Mouse (Mus musculus) kidney, postnatal 0 days (tissue): Measurements from ENCODE around the gene Cnnm3. TPM values are rescaled to one million over a fixed set of nuclear protein-coding genes. Genes with fewer than 3 reads are reported as not detected.
A peak's percentile ranks its signal among the peaks of the same experiment; 100 is the strongest.
"Not testable (repeated sequence)": the region's sequence is repeated elsewhere in the genome, so short reads cannot be mapped to it uniquely, and the experiment has no call there.

ENCODE experiments used
- ATAC-seq: fragments of 200-750 bp; cut with Nextera tagmentation; replicated peaks from 2 replicates; pipeline ENCODE4 v1.8.0; 2017; ENCODE audit warnings: low read depth, moderate number of reproducible peaks, moderate TSS enrichment, moderate library complexity; ENCODE audit not compliant: low FRiP score
- DNase-seq: peaks from one replicate; pipeline ENCODE4 v3.0.0-alpha.2; 2016; ENCODE audit warnings: low spot score
- H3K27ac ChIP-seq: fragments of 300-500 bp; sonication (generic); 2 replicates; pipeline ENCODE4 v1.5.1; 2014; ENCODE audit warnings: mild to moderate bottlenecking
- H3K27me3 ChIP-seq: fragments of 300-500 bp; sonication (generic); 2 replicates; pipeline ENCODE4 v1.6.1; 2014; ENCODE audit warnings: low read length, mixed read lengths; ENCODE audit not compliant: insufficient read depth
- H3K36me3 ChIP-seq: fragments of 300-500 bp; sonication (generic); 2 replicates; pipeline ENCODE4 v1.6.1; 2014; ENCODE audit warnings: low read length, mixed read lengths; ENCODE audit not compliant: insufficient read depth
- H3K4me1 ChIP-seq: fragments of 300-500 bp; sonication (generic); replicated peaks from 2 replicates; pipeline ENCODE4 v1.6.1; 2014; ENCODE audit warnings: antibody characterized with exemption, low read length, mixed read lengths; ENCODE audit not compliant: insufficient read depth
- H3K4me2 ChIP-seq: fragments of 300-500 bp; sonication (generic); 2 replicates; pipeline ENCODE4 v1.6.1; 2014; ENCODE audit warnings: mild to moderate bottlenecking, low read length, moderate library complexity, mixed read lengths
- H3K4me3 ChIP-seq: fragments of 300-500 bp; sonication (generic); replicated peaks from 2 replicates; pipeline ENCODE4 v1.5.1; 2014; ENCODE audit warnings: low read depth, low read length
- H3K9ac ChIP-seq: fragments of 300-500 bp; sonication (generic); 2 replicates; pipeline ENCODE4 v1.6.1; 2014; ENCODE audit warnings: low read depth, low read length
- H3K9me3 ChIP-seq: fragments of 300-500 bp; sonication (generic); replicated peaks from 2 replicates; pipeline ENCODE4 v1.6.1; 2016; ENCODE audit warnings: low read length, inconsistent platforms, mixed read lengths
- CTCF ChIP-seq: IDR thresholded peaks from 2 replicates; pipeline ENCODE4 v1.5.1; 2016; ENCODE audit warnings: antibody characterized with exemption, low read depth, mild to moderate bottlenecking, moderate library complexity
- WGBS: fragments of 180-500 bp; shearing (Covaris S2); extraction: QIAGEN DNeasy Blood & Tissue Kit; methylation state at CpG from one replicate; pipeline ENCODE4 v1.1.7; 2014; 5-methylcytosine and 5-hydroxymethylcytosine counted together
- polyA plus RNA-seq: library from polyadenylated mRNA; unstranded; fragments of >200 nt; fragmentation: Nextera tagmentation; extraction: Ambion mirVana; gene quantifications from 2 replicates; pipeline ENCODE4 v1.2.1, GENCODE M21; 2015

The Cnnm3 gene
- polyA plus RNA-seq, 1 experiment from 2014 or later: 3.4 TPM

GRCm38 (mm10) chr1:36533546-36533945 is 21.9 kb downstream of the Cnnm3 start:
- ATAC-seq (no peak), DNase-seq (no peak)
- no peaks in the 10 kb centered on the region for H3K27me3 ChIP-seq
- TF ChIP-seq CTCF: no peak
- H3K4me2 ChIP-seq: no peak overlapping the region
- H3K4me3 ChIP-seq: no peak overlapping the region
- H3K9me3 ChIP-seq: no peaks in the 10 kb centered on the region
- H3K36me3 ChIP-seq: peaks cover 13% of the 10 kb centered on the region; the same call in 1 of the 2 replicates
- H3K4me1 ChIP-seq: no peaks in the 10 kb centered on the region
- 84% methylated on average over 6 of the region's 6 CpGs for WGBS
- H3K9ac ChIP-seq: no peak overlapping the region
- H3K27ac ChIP-seq: no peak overlapping the region

DNA sequence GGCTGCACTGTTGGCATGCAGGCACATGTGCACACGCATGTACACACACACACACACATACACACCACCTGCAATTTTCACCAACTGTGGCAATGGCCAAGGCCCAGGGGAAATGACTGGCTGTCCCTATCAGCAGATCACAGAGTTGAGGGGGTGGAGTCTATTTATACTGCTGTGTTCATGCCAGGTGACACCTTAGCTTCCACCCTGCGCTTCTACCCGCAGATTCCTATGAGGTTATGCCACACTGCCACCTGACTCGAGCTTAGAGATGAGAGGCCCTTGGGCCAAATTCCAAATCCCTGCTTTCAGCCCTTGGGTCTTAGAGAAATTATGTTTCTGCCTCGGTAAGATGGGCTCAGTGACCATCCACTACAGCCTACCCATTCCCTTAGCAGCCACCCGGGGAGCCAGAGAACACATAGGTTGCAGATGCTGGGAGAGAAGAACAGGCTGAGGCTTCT is 23.0 kb downstream of the Cnnm3 start:
- no peaks in the 10 kb centered on the region for H3K4me1 ChIP-seq
- WGBS: 64% methylated on average over 6 of the region's 6 CpGs
- H3K9me3 ChIP-seq: no peaks in the 10 kb centered on the region
- no peak overlapping the region for H3K4me3 ChIP-seq
- no peaks in the 10 kb centered on the region for H3K27me3 ChIP-seq
- no peak overlapping the region for H3K4me2 ChIP-seq
- ATAC-seq: peak; percentile 45
- no peak overlapping the region for H3K9ac ChIP-seq
- peak overlapping the region; percentile 13; the same call in 1 of the 2 replicates for H3K27ac ChIP-seq
- TF ChIP-seq CTCF: peak; percentile 42; the same call in 1 of the 2 replicates
- peaks cover 20% of the 10 kb centered on the region for H3K36me3 ChIP-seq
- DNase-seq: no peak

DNA sequence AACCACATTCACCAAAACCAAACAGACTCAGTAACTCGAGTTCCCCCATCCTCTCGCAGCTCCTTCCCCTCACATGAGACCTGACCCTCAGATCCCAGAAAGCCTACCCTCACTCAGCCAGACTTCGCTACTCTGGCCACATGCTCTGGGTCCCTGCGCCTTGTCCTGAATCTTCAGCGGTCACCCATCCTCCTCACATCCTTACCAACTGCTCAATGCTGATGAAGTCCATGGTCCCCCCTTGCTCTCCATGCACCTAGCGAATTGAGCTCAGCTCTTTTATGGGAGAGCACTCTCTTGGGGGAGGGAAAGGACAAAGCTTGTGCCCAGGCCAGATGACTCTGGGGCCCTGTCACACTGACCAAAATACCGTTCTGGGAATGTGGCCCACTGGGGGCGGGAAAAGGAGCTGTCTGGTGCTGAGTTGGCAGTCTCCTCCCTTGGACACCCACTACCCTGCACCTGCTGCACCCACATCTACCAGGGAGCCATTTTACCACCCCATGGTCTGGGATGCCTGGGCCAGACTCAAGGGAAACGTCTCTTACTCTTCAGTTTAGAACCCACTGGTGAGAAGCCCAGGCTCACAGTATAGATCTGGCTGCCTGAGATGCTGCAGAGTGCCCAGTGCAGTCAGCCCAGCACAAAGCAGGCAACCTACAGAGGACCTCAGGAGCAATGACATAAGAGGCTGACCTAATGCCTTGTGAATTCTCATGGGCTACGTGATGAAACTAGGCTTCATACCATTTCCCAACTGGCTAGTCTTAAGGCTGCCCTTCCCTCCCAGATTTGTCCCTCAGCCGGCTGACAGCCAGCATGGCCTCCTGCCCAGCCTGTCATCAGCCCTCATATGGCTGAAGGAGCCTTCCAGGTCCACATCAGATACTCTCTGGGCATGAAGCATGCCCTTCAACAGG is 24.1 kb downstream of the Cnnm3 start:
- no peak for TF ChIP-seq CTCF
- Histone ChIP-seq H3K27ac (no peak overlapping the region), H3K4me2 (no peak overlapping the region), H3K4me3 (no peak overlapping the region), H3K27me3 (no peaks in the 10 kb centered on the region), H3K9ac (no peak overlapping the region), H3K9me3 (no peaks in the 10 kb centered on the region), H3K4me1 (no peaks in the 10 kb centered on the region), H3K36me3 (peaks cover 23% of the 10 kb centered on the region)
- DNase-seq (no peak), ATAC-seq (no peak)
- WGBS: 80% methylated on average over 11 of the region's 11 CpGs

DNA sequence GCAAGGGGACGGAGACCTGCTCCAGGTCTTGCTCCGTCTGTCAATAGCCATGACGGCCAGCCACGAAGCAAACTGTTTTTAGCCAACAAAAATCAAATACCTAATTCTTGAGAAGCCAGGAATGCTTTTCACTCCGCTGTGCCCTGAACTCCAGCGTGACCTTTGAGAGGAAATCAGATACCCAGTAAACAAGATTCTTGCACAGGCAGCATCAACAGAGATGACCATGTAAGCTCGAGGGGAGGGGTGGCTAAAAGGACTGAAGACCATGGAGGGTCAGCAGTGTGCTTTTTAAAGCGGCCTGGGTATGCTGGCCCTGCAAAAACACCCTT is 24.7 kb downstream of the Cnnm3 start:
- peaks cover 21% of the 10 kb centered on the region for H3K36me3 ChIP-seq
- TF ChIP-seq CTCF: no peak
- H3K4me2 ChIP-seq: no peak overlapping the region
- H3K9ac ChIP-seq: no peak overlapping the region
- no peak overlapping the region for H3K27ac ChIP-seq
- DNase-seq (no peak), ATAC-seq (no peak)
- H3K4me1 ChIP-seq: no peaks in the 10 kb centered on the region
- WGBS: 59% methylated on average over 8 of the region's 8 CpGs
- H3K4me3 ChIP-seq: no peak overlapping the region
- H3K9me3 ChIP-seq: no peaks in the 10 kb centered on the region
- no peaks in the 10 kb centered on the region for H3K27me3 ChIP-seq

GRCm38 (mm10) chr1:36536783-36537182 is 25.1 kb downstream of the Cnnm3 start, which contains the start of gene Ankrd23:
TSS of gene Ankrd23 (minus strand) at chr1:36536883.
- not testable (repeated sequence) for DNase-seq, H3K9ac ChIP-seq

GRCm38 (mm10) chr1:36538727-36539126 is 27.1 kb downstream of the Cnnm3 start:
- H3K4me1 ChIP-seq: no peaks in the 10 kb centered on the region
- no peak overlapping the region for H3K4me2 ChIP-seq
- H3K9ac ChIP-seq: no peak overlapping the region
- 75% methylated on average over 4 of the region's 4 CpGs for WGBS
- peaks cover 25% of the 10 kb centered on the region for H3K36me3 ChIP-seq
- H3K4me3 ChIP-seq: no peak overlapping the region
- DNase-seq (no peak), ATAC-seq (no peak)
- TF ChIP-seq CTCF: no peak
- peak overlapping the region; percentile 57 for H3K27ac ChIP-seq
- H3K9me3 ChIP-seq: no peaks in the 10 kb centered on the region
- H3K27me3 ChIP-seq: no peaks in the 10 kb centered on the region

More at GRCm38 (mm10) chr1:36536783-36537182, 25.1 kb downstream of the Cnnm3 start, which contains the start of gene Ankrd23:
- H3K4me1 ChIP-seq, H3K4me3 ChIP-seq, H3K4me2 ChIP-seq, H3K27ac ChIP-seq, ATAC-seq, H3K9me3 ChIP-seq, H3K27me3 ChIP-seq: not testable (repeated sequence)
- peaks cover 21% of the 10 kb centered on the region for H3K36me3 ChIP-seq
- 93% methylated on average over 9 of the region's 9 CpGs for WGBS
